Mouse (Mus musculus) spleen, postnatal 10 days (tissue): Measurements from ENCODE around the gene Btbd16.

Source experiments
- DNase-seq, 2 experiments: peaks; one replicate each; pipeline ENCODE4 v3.0.0; 2021 to 2022; ENCODE audit warnings: low spot score in 2 of 2

Gene Btbd16

GRCm38 (mm10) chr7:130862501-130862900, 88.6 kb downstream of the Btbd16 start:
- no peak for DNase-seq

GRCm38 (mm10) chr7:130864711-130865110, 90.8 kb downstream of the Btbd16 start:
- DNase-seq = no peak

- peak; percentile 62 to 89 for DNase-seq
Measured at GRCm38 (mm10) chr7:130865613-130866591, 92.0 kb downstream of the Btbd16 start, which contains the start of gene Plekha1. TSS of gene Plekha1 (plus strand) at chr7:130865756.

- DNase-seq = no peak
Measured at GRCm38 (mm10) chr7:130866640-130867039, 92.8 kb downstream of the Btbd16 start.

- no peak for DNase-seq
Measured at GRCm38 (mm10) chr7:130867256-130867655, 93.4 kb downstream of the Btbd16 start.
